Mouse (Mus musculus): ENCODE data around the gene Grin2a.

Grin2a gene

GRCm38 (mm10) chr16:9751045-9751569, 244.3 kb downstream of the Grin2a start:
- no peak for DNase-seq (ENCODE audit: low spot score in 2 of 2)

DNA sequence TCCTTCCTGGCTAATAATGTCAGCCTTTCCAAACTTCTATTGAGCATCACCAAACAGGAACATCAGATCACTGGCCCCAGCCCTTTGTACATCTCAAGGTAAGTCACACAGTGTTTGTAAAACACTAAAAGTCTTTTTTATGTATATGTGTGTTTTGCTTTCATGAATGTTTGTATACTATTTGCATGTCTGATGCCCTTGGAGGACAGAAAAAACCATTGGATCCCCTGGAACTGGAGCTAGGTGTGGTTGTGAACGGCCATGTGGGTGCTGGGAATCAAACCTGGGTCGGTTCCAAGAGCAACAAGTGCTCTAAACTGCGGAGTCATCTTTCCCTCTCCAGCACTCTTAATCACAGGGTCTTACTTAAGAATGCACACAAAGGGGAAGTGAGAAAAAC, 245.7 kb downstream of the Grin2a start:
- DNase-seq (ENCODE audit: low spot score in 2 of 2), result no peak

DNA sequence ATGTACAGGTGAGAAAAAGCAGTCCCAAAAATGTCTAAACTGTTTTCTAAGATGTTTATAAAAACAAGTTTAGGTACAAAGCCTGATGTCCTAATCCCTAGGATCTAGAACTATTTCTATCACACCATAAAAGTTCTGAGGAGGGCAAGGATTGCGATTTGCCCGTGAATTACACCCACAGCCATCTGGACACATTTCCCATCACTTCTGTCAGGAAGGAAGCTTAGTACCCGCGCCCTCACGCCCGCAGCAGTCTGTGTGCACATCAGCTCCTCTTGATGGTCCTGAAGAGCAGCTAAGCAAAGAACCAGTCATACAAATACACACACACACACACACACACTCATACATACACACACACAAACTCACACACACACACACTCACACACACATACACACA, 252.9 kb downstream of the Grin2a start:
- DNase-seq (ENCODE audit: low spot score in 2 of 2), result no peak

- DNase-seq (ENCODE audit: low spot score in 2 of 2), result no peak
Measured at GRCm38 (mm10) chr16:9738679-9739078, 256.7 kb downstream of the Grin2a start.

DNA sequence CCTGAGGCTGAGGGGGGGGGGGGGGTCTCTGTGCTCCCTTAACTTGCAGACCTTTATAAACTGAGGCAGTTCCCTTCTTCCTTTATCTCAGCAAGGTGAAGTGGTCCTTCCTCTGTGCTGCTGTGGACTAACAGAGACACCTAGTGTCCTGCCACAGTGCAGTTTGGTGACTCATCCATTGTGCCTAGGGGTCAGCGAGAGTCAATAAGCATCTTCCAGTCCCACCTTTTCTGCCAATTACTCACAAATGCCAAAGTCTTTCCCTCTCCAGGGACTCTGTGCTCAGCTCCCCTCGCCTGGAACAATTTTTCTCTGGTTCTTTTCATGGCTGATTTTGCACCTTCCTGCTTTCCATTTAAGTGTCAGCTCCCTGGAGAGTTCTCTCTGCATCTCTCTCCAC, 258.2 kb downstream of the Grin2a start:
- DNase-seq (ENCODE audit: low spot score in 2 of 2), result no peak

GRCm38 (mm10) chr16:9735365-9736080, 259.8 kb downstream of the Grin2a start:
- DNase-seq (ENCODE audit: low spot score in 2 of 2), result no peak

- DNase-seq (ENCODE audit: low spot score in 2 of 2), result no peak
Measured at GRCm38 (mm10) chr16:9727603-9728002, 267.8 kb downstream of the Grin2a start.

- DNase-seq (ENCODE audit: low spot score in 2 of 2), result no peak
Measured at GRCm38 (mm10) chr16:9725578-9726113, 269.7 kb downstream of the Grin2a start.

DNA sequence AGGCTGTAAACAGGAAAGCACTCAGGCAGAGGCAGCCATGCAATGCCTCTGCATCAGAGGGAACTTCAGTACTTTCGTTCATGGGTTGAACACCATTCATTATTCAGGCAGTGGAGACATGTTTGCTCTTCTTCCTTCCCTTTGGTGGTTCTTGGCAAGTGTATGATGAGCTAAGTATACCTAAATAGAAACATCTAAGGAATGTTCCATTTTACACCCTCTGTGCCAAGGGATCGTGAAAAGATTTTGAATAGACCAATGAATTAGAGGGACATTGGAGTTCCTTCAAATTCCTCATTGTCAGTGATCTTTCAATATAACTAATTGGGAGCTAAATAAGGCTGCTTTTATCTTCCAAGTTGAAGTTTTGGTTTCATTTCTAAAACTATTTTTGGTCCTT, 284.0 kb downstream of the Grin2a start:
- DNase-seq (ENCODE audit: low spot score in 2 of 2), result no peak

DNA sequence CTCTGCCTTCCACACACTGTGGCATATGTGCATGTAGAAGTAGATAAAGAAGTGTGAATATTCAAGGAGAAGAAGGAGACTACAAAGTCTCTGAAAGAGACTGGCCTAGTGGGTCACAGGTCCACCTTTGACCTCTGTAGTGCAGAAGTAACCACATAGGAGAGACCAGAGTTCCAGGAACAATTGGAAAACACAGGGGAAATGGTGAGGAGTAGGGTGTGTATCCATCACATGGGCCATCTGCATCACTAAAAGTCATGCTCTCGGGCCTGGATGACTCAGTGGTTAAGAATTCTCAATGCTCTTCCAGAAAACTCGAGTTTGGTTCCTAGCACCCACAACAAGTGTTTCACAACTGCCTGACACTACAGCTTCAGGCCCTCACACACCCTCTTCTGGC, 285.4 kb downstream of the Grin2a start:
- DNase-seq (ENCODE audit: low spot score in 2 of 2), result no peak

DNA sequence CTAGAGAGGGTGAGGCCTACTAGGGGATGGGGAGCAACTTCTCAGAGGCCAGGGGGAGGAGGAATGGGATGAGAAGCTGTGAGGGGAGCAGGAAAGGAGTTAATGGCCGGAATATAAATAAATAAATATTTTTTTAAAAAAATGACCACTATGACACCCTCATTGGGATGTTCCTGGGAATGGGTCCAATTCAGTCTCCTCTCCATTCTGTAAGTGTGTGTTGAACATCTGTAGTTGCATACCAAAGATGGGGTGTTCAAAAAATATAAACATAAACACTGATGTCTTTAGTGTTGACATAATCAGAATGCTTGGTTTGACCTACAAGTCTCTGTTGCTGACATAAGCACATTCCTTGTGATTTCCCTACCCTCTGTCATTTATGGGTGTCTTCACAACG, 298.2 kb downstream of the Grin2a start:
- DNase-seq (ENCODE audit: low spot score in 2 of 2), result no peak

GRCm38 (mm10) chr16:9694081-9694480, 301.3 kb downstream of the Grin2a start:
- no peak for DNase-seq (ENCODE audit: low spot score in 2 of 2)

DNA sequence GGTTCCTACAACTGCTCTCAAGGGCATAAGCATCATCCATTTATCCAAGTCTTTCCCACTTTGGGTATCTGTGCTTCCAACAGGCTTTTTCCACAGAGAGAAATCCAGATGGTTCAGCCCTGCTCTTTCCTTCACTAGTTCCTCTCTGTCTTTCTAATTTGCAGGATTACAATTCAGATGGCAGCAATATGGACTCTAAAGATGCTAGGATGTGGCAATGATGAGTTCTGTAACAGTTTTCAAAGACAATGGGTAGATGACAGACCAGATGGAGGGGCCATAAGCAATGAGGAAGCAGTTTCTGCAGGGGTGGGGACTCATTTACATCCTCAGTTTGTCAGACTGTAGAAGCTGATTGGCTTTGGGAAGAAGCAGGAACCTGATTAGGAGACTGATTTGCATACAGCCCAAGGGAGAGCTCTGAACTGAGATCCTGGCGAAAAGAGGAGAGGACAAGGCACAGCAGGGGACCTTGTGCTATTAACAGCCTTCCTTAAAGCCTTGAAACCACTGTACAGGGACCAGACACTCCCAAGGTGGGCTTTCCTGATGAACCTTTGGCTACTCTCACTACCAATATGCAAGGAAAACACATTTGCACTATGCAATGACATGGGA, 306.7 kb downstream of the Grin2a start:
- DNase-seq (ENCODE audit: low spot score in 2 of 2), result no peak

DNA sequence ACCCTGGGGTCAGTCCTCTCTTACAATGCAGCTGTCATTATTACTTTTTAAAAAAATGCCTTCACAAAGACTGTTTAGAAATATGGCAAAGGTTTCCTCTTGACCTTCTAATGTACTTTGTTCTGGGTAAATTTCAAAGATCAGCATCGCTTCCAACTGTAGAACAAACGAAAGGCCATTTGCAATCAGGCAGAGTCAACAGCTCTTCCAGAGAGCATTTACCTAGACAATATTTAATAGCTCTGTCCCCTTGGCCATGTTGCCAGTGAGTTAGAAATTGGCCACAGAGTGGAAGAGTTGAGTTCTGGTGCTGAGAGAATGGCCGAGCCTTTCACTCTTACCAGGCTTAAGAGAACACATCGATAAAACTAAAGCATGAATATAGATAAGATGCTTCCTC, 314.8 kb downstream of the Grin2a start:
- no peak for DNase-seq (ENCODE audit: low spot score in 2 of 2)

DNA sequence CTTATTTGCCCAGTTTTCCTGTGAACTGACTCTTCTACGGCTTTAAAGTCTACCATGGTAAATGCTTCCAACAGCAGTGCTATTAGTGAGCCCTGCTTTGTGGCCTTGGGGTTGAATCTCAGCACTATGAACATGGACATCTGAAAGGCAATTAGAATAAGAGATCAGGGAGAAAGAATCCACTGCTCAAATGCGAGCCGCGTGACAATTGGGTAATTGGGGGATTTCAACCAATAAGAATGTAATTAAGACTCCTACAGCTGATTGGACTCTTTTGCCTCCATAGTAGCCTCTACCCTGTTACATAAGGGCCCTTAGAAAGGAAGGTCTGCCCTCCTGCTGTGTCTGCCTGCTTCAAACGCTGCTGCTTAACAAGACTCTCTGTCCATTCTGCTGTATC, 315.4 kb downstream of the Grin2a start:
- DNase-seq (ENCODE audit: low spot score in 2 of 2), result no peak

DNA sequence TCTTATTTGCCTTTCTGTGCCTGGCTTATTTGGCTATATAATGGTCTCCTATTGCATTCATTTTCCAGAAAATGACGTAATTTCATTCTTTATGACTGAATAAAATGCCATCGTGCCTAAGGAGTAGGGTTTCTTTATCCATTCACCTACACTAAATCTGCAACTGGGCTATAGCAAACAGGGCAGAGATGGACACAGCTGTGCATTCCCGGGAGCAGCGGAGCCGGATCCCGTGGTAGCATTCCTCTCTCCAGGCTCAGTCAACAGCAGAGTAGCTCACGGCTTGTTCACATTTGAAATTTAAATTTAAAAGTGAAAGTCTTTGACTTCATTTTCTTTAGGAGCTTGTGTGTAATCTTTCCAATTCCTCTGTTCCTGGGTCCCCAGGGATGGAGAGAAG, 316.6 kb downstream of the Grin2a start:
- no peak for DNase-seq (ENCODE audit: low spot score in 2 of 2)

- no peak for DNase-seq (ENCODE audit: low spot score in 2 of 2)
Measured at GRCm38 (mm10) chr16:9672390-9672789, 323.0 kb downstream of the Grin2a start.

DNA sequence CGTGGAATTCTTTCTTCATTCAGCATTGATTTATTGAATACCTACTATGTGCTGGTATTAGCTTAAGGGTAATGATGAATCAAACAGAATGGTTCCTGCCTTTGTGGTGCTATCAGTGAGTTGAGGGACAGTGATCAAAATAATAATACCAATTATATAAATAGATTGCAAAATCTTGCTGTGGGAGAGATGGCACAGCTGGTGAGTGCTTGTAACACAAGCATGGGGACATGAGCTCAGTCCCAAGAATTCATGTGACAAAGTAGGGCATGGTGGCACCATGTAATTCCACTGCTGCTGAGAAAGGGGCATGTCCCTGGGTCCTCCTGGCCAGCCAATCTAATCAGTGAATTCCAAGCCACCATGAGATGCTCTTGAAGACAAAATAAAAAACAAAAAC, 324.1 kb downstream of the Grin2a start:
- DNase-seq (ENCODE audit: low spot score in 2 of 2), result no peak

- DNase-seq (ENCODE audit: low spot score in 2 of 2), result no peak
Measured at GRCm38 (mm10) chr16:9670750-9671161, 324.6 kb downstream of the Grin2a start.

DNA sequence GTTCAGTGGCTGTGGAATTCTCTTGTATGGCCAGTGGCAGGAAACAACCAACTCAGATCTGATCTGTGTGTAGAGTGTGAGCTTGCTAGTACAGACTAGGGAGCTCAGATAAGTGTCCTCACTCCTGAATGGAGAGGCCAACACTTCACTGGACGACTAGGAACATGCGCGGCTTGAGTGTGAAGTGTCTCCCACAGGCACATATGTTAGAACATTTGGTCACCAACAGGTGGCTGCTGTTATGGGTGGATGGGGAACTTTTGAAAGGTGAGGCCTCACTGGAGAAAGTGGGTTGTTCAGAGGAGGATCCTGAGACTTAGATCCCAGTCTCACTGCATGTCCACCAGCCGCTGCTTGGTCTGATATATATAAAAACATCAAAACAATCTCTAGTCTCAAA, 329.5 kb downstream of the Grin2a start:
- DNase-seq (ENCODE audit: low spot score in 2 of 2), result no peak

DNA sequence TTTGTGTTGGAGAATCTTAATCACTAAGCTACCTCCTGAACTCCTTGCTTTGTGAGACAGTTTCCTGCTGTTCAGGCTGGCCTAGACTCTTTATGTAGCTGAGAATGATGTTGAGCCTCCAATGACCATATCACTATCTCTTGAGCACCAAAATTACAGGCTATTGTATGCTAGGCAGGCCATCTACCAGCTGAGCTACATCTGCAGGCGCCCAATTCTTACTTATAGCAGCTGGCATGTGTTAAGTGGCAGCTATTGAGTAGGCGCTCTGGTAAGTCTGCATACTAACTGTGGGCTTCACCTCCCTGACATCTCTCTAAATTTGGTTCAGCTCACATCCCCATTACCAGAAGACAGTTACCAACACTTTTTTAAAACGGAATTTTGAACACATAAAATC, 331.3 kb downstream of the Grin2a start:
- no peak for DNase-seq (ENCODE audit: low spot score in 2 of 2)

DNA sequence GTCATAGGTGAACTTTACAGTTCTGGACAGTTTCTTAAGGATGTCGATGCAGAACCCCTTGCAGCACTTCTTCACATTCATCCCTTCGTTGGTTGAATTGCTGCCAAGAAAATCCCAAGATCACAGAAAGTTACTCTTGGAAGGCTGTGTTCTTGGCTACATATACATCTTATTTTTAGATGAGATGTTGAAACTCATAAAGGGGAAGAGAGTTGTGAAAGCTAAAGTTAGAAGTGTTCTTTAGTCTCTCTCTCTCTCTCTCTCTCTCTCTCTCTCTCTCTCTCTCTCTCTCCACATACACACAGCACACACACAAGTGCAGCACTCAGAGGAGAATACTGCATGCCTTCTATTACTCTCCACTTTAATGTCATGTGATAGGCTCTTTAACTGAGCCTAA, 331.9 kb downstream of the Grin2a start:
- DNase-seq (ENCODE audit: low spot score in 2 of 2), result no peak
